Mouse (Mus musculus): Measurements from ENCODE around the gene Gm17304. TPM values are rescaled to one million over a fixed set of nuclear protein-coding genes. Genes with fewer than 3 reads are reported as not detected.

Gm17304 gene
- total and polyA plus RNA-seq, 3 experiments = not detected

GRCm38 (mm10) chr5:106623337-106623736 is 14.4 kb downstream of the Gm17304 start:
- DNase-seq (ENCODE audit: low read depth, low spot score) = no peak
- TF ChIP-seq POLR2A (IDR thresholded peaks at IDR 0.05; ENCODE audit: control insufficient read depth in 1 of 2, insufficient read depth in 1 of 2, low read depth in 1 of 2, low read length in 2 of 2, poor library complexity in 1 of 2) (no peak), NRF1 (IDR thresholded peaks at IDR 0.05; ENCODE audit: insufficient read depth, low read depth, low read length, poor library complexity, severe bottlenecking) (no peak), MYB (IDR thresholded peaks at IDR 0.05; ENCODE audit: low read depth, low read length) (no peak), EP300 (IDR thresholded peaks at IDR 0.05; ENCODE audit: low read depth in 1 of 2, low read length in 2 of 2) (no peak), MEF2A (IDR thresholded peaks at IDR 0.05; ENCODE audit: extremely low read depth, insufficient replicate concordance, low read depth, low read length, poor library complexity, severe bottlenecking) (no peak), ETS1 (IDR thresholded peaks at IDR 0.05; ENCODE audit: low read depth, low read length) (no peak), ZMIZ1 (IDR thresholded peaks at IDR 0.05; ENCODE audit: low read depth, low read length) (no peak), KAT2A (conservative IDR thresholded peaks at IDR 0.05; ENCODE audit: low read depth, low read length) (no peak), NELFE (IDR thresholded peaks at IDR 0.05; ENCODE audit: low read depth, low read length) (no peak), ZNF384 (IDR thresholded peaks at IDR 0.05; ENCODE audit: low read depth, low read length) (no peak), MAFK (IDR thresholded peaks at IDR 0.05; ENCODE audit: borderline replicate concordance, low read depth, low read length) (no peak), UBTF (IDR thresholded peaks at IDR 0.05; ENCODE audit: borderline replicate concordance, insufficient read depth, low read depth, low read length) (no peak), RAD21 (IDR thresholded peaks at IDR 0.05; ENCODE audit: low read depth, low read length) (no peak), TBP (IDR thresholded peaks at IDR 0.05; ENCODE audit: low read depth, low read length) (no peak), MAX (IDR thresholded peaks at IDR 0.05; ENCODE audit: low read length) (no peak)
- H3K79me2 ChIP-seq (ENCODE audit: control insufficient read depth, insufficient read depth, low read length, poor library complexity) = no peaks in the 10 kb centered on the region
- peaks cover 0 to 3% of the 10 kb centered on the region in 2 experiments; a peak in 2 of 4 replicates for H3K36me3 ChIP-seq (ENCODE audit: control insufficient read depth in 1 of 2, insufficient read depth in 2 of 2, low read length in 2 of 2)
- no peaks in the 10 kb centered on the region for H3K27me3 ChIP-seq (ENCODE audit: control insufficient read depth in 1 of 2, insufficient read depth in 2 of 2, low read length in 2 of 2)
- H3K4me1 ChIP-seq (ENCODE audit: control insufficient read depth in 1 of 2, insufficient read depth in 2 of 2, low read length in 2 of 2) = no peaks in the 10 kb centered on the region
- no peaks in the 10 kb centered on the region for H3K9me3 ChIP-seq (replicated peaks; ENCODE audit: insufficient read depth, low read length)
- H3K9ac ChIP-seq (ENCODE audit: control insufficient read depth, low read depth, low read length, poor library complexity, severe bottlenecking) = no peak overlapping the region
- no peak overlapping the region for H3K4me3 ChIP-seq (ENCODE audit: control insufficient read depth in 1 of 2, insufficient read depth in 1 of 2, low read depth in 2 of 2, low read length in 2 of 2)
- H3K27ac ChIP-seq (ENCODE audit: control insufficient read depth, low read depth, low read length) = no peak overlapping the region

GRCm38 (mm10) chr5:106628369-106629149 is 19.7 kb downstream of the Gm17304 start:
- no peak overlapping the region for H3K27ac ChIP-seq (ENCODE audit: control insufficient read depth, low read depth, low read length)
- H3K9me3 ChIP-seq (replicated peaks; ENCODE audit: insufficient read depth, low read length) = no peaks in the 10 kb centered on the region
- no peak overlapping the region for H3K4me3 ChIP-seq (ENCODE audit: control insufficient read depth in 1 of 2, insufficient read depth in 1 of 2, low read depth in 2 of 2, low read length in 2 of 2)
- no peaks in the 10 kb centered on the region for H3K79me2 ChIP-seq (ENCODE audit: control insufficient read depth, insufficient read depth, low read length, poor library complexity)
- TF ChIP-seq TBP (IDR thresholded peaks at IDR 0.05; ENCODE audit: low read depth, low read length) (no peak), ELF1 (IDR thresholded peaks at IDR 0.05; ENCODE audit: low read depth, low read length) (no peak), HCFC1 (IDR thresholded peaks at IDR 0.05; ENCODE audit: low read depth, low read length) (no peak), EP300 (IDR thresholded peaks at IDR 0.05; ENCODE audit: low read depth in 1 of 2, low read length in 2 of 2) (no peak), SMC3 (IDR thresholded peaks at IDR 0.05; ENCODE audit: low read depth, low read length) (no peak), MEF2A (IDR thresholded peaks at IDR 0.05; ENCODE audit: extremely low read depth, insufficient replicate concordance, low read depth, low read length, poor library complexity, severe bottlenecking) (no peak), MYC (IDR thresholded peaks at IDR 0.05; ENCODE audit: low read depth, low read length) (no peak), POLR2A (IDR thresholded peaks at IDR 0.05; ENCODE audit: control insufficient read depth in 1 of 2, insufficient read depth in 1 of 2, low read depth in 1 of 2, low read length in 2 of 2, poor library complexity in 1 of 2) (no peak), CHD1 (IDR thresholded peaks at IDR 0.05; ENCODE audit: low read depth, low read length) (no peak), E2F4 (IDR thresholded peaks at IDR 0.05; ENCODE audit: borderline replicate concordance, low read depth, low read length) (no peak), TAL1 (IDR thresholded peaks at IDR 0.05; ENCODE audit: low read length) (no peak), RCOR1 (IDR thresholded peaks at IDR 0.05; ENCODE audit: low read depth, low read length) (no peak)
- no peaks in the 10 kb centered on the region for H3K27me3 ChIP-seq (ENCODE audit: control insufficient read depth in 1 of 2, insufficient read depth in 2 of 2, low read length in 2 of 2)
- H3K9ac ChIP-seq (ENCODE audit: control insufficient read depth, low read depth, low read length, poor library complexity, severe bottlenecking) = no peak overlapping the region
- no peak for DNase-seq (ENCODE audit: low read depth, low spot score)
- H3K4me1 ChIP-seq (ENCODE audit: control insufficient read depth in 1 of 2, insufficient read depth in 2 of 2, low read length in 2 of 2) = no peaks in the 10 kb centered on the region
- peaks cover 0 to 4% of the 10 kb centered on the region in 2 experiments; a peak in 2 of 4 replicates for H3K36me3 ChIP-seq (ENCODE audit: control insufficient read depth in 1 of 2, insufficient read depth in 2 of 2, low read length in 2 of 2)
